In the genomic region with DNA sequence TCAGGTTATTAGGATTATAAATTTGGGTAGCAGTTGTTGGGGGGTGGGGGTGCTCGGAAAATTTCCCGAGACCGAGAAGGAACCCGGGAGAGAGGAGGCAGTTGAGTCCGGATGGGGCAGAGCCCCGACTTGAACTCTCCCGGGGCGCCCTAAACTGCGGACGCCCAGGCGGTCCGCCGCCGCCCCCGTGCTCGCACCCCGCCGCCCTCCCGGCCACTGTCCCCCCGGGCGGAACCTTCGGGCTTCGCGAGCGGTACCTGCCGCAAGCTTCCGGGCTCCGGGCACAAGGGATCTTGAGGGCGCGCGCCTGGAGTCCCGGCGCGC, we compare ENCODE assay signal across 8 mouse cellular contexts. TPM values are rescaled to one million over a fixed set of nuclear protein-coding genes. Genes with fewer than 3 reads are reported as not detected.
DNase-seq lines count a peak whose midpoint lies in the region; ATAC-seq and TF ChIP-seq lines count a peak whose summit lies in the region.

No protein-coding gene starts in this region.

- peak overlapping the region; percentile 77 for H3K9ac ChIP-seq in neural tube, embryonic 11.5 days (ENCODE audit: low read length)
- H3K9ac ChIP-seq in limb, embryonic 14.5 days (ENCODE audit: low read depth, low read length, severe bottlenecking): peak overlapping the region; percentile 71
- H3K9ac ChIP-seq in stomach, embryonic 15.5 days: peak overlapping the region; percentile 65

- ATAC-seq in neural tube, embryonic 11.5 days (ENCODE audit: insufficient read depth, low FRiP score, low TSS enrichment): peak; percentile 39; the same call in 1 of the 2 replicates
- ATAC-seq in limb, embryonic 14.5 days (ENCODE audit: low FRiP score, low read depth): peak; percentile 16
- ATAC-seq in stomach, embryonic 15.5 days (ENCODE audit: insufficient read depth, low FRiP score, low read depth): peak; percentile 16; the same call in 1 of the 2 replicates

- H3K36me3 ChIP-seq in neural tube, embryonic 11.5 days (ENCODE audit: control insufficient read depth, insufficient read depth, low read length): no peaks in the 10 kb centered on the region
- no peaks in the 10 kb centered on the region for H3K36me3 ChIP-seq in limb, embryonic 14.5 days (ENCODE audit: control insufficient read depth, insufficient read depth, low read length)
- no peaks in the 10 kb centered on the region for H3K36me3 ChIP-seq in stomach, embryonic 15.5 days

- peaks cover 3% of the 10 kb centered on the region; the same call in 1 of the 2 replicates for H3K27me3 ChIP-seq in neural tube, embryonic 11.5 days (ENCODE audit: control insufficient read depth, insufficient read depth, low read length)
- H3K27me3 ChIP-seq in limb, embryonic 14.5 days (ENCODE audit: control insufficient read depth, insufficient read depth, low read length): 0 out of 2 replicates have a peak, but pooled peaks cover 3% of the 10 kb centered on the region
- 0 out of 2 replicates have a peak, but pooled peaks cover 3% of the 10 kb centered on the region for H3K27me3 ChIP-seq in stomach, embryonic 15.5 days (replicated peaks)

- DNase-seq in cerebellum, postnatal 4 days (ENCODE audit: low spot score in 2 of 2): peak; percentile 24 to 29
- no peak for DNase-seq in cerebellum, adult 9-10 months
- no peak for DNase-seq in neural tube, embryonic 11.5 days (ENCODE audit: low spot score)
- DNase-seq in neural tube, embryonic 10.5 days (ENCODE audit: extremely low spot score, low spot score): no peak
- no peak for DNase-seq in limb, embryonic 14.5 days (ENCODE audit: low spot score)
- no peak for DNase-seq in spleen, postnatal 36 days (ENCODE audit: low spot score in 2 of 2)
- no peak for DNase-seq in layer of hippocampus, adult 9-11 months

- peaks cover 4% of the 10 kb centered on the region; the same call in 1 of the 2 replicates for H3K4me1 ChIP-seq in neural tube, embryonic 11.5 days (ENCODE audit: control insufficient read depth, insufficient read depth, low read length)
- H3K4me1 ChIP-seq in limb, embryonic 14.5 days (ENCODE audit: control insufficient read depth, insufficient read depth, low read length): peaks cover 8% of the 10 kb centered on the region; the same call in 1 of the 2 replicates
- peaks cover 23% of the 10 kb centered on the region for H3K4me1 ChIP-seq in stomach, embryonic 15.5 days

- no peaks in the 10 kb centered on the region for H3K9me3 ChIP-seq in neural tube, embryonic 11.5 days (ENCODE audit: control insufficient read depth, low read length)
- H3K9me3 ChIP-seq in limb, embryonic 14.5 days (ENCODE audit: control insufficient read depth, low read length): no peaks in the 10 kb centered on the region
- no peaks in the 10 kb centered on the region for H3K9me3 ChIP-seq in stomach, embryonic 15.5 days

- TF ChIP-seq POLR2A in limb, embryonic 14.5 days (IDR thresholded peaks at IDR 0.05; ENCODE audit: borderline replicate concordance, extremely low read depth, insufficient read depth, insufficient read length): no peak

- H3K4me2 ChIP-seq in neural tube, embryonic 11.5 days (ENCODE audit: low read depth): peak overlapping the region; percentile 85
- peak overlapping the region; percentile 98 for H3K4me2 ChIP-seq in limb, embryonic 14.5 days (replicated peaks; ENCODE audit: low read depth, low read length, severe bottlenecking)
- H3K4me2 ChIP-seq in stomach, embryonic 15.5 days: peak overlapping the region; percentile 95

- 1% methylated on average over 30 of the region's 34 CpGs for WGBS in neural tube, embryonic 11.5 days
- under 1% methylated on average over 27 of the region's 34 CpGs for WGBS in limb, embryonic 14.5 days
- WGBS in stomach, embryonic 15.5 days: under 1% methylated on average over 34 of the region's 34 CpGs

- H3K4me3 ChIP-seq in neural tube, embryonic 11.5 days (ENCODE audit: low read depth, low read length): peak overlapping the region; percentile 66
- peak overlapping the region; percentile 81 for H3K4me3 ChIP-seq in limb, embryonic 14.5 days (replicated peaks; ENCODE audit: low read length)
- H3K4me3 ChIP-seq in stomach, embryonic 15.5 days (replicated peaks): peak overlapping the region; percentile 78

- H3K27ac ChIP-seq in neural tube, embryonic 11.5 days (ENCODE audit: low read depth, low read length): peak overlapping the region; percentile 88
- peak overlapping the region; percentile 85 for H3K27ac ChIP-seq in limb, embryonic 14.5 days (replicated peaks; ENCODE audit: low read depth, low read length)
- H3K27ac ChIP-seq in stomach, embryonic 15.5 days: peak overlapping the region; percentile 86

RNA-seq across cellular contexts. Expression of gene Socs2, which starts 0.7 kb away (rescaled TPM):
- 45.0 and 46.0 TPM in 2 replicates for polyA plus RNA-seq in neural tube, embryonic 11.5 days (2014; fragmentation: Nextera tagmentation; extraction: Ambion mirVana)
- polyA plus RNA-seq in limb, embryonic 14.5 days (2012; rRNA removed): 23.2 and 32.8 TPM in 2 replicates
- polyA plus RNA-seq in limb, embryonic 14.5 days (2014; fragmentation: Nextera tagmentation; extraction: Ambion mirVana): 54.0 and 54.7 TPM in 2 replicates
- 35.1 and 41.0 TPM in 2 replicates for polyA plus RNA-seq in stomach, embryonic 15.5 days (2015; fragmentation: Nextera tagmentation; extraction: Ambion mirVana)

Comparison
In these comparisons a context has a peak if more than half of its experiments do, and no peak if none do; other contexts are left out.
1. DNase-seq: peak in cerebellum, postnatal 4 days (2 of 2); none in cerebellum, adult 9-10 months (single experiment), neural tube, embryonic 11.5 days (single experiment), neural tube, embryonic 10.5 days (single experiment), limb, embryonic 14.5 days (single experiment), spleen, postnatal 36 days (0 of 2) and layer of hippocampus, adult 9-11 months (single experiment).
2. Peak in every context shown above with its lines, with median percentiles within 50 percentile points of each other: ATAC-seq, H3K27ac ChIP-seq, H3K4me2 ChIP-seq, H3K4me3 ChIP-seq and H3K9ac ChIP-seq.